Comparison of ENCODE assay signal across 8 mouse cellular contexts in the genomic region with DNA sequence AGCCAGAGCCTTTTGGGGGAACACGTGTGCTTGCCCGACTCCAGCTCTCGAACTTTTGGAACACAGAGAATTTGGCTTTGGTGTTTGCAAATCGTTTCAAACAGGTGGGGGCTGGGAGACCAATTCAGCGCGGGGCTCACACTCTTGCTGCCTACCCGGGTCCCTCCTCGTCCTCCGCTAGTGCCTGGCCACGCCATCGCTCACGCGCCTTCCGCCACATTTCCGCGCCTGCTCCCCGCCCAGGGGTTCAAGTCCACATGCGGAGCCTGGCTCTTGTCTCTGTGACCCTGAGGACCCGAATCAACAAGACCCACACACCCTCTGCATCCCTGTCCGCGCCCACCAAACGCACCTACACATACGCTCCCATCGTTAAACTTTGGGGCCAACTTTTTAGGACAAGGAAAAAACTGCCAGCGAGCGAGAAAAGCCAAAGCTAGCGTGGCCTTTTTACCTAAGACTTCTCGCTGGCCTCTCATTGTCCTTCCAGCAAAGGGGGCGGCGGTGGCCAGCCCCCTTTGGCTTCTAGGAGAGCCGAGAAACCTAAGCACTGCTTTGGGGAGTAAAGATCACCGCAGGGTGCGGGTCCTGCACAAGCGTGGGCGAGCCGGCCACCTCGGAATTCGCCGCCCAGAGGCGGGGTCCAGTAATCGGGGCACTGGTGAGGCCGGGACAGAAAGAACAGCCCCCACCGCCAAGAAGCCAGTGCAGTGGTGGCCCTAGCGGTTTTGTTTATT. TPM values are rescaled to one million over a fixed set of nuclear protein-coding genes. Genes with fewer than 3 reads are reported as not detected.
A peak's percentile ranks its signal among the peaks of the same experiment; 100 is the strongest.
DNase-seq lines count a peak whose midpoint lies in the region; ATAC-seq lines count a peak whose summit lies in the region.

No protein-coding gene starts in this region.

- no peaks in the 10 kb centered on the region for H3K27me3 ChIP-seq in heart, embryonic 16.5 days (ENCODE audit: control insufficient read depth, insufficient read depth, low read length)
- H3K27me3 ChIP-seq in limb, embryonic 12.5 days, result 0 out of 2 replicates have a peak, but pooled peaks cover 5% of the 10 kb centered on the region
- no peaks in the 10 kb centered on the region for H3K27me3 ChIP-seq in midbrain, embryonic 15.5 days (replicated peaks)

- peak overlapping the region; percentile 88 for H3K4me3 ChIP-seq in heart, embryonic 16.5 days (ENCODE audit: low read length)
- H3K4me3 ChIP-seq in limb, embryonic 12.5 days (replicated peaks), result peak overlapping the region; percentile 82
- H3K4me3 ChIP-seq in midbrain, embryonic 15.5 days, result peak overlapping the region; percentile 82

- peak overlapping the region; percentile 75 for H3K9ac ChIP-seq in heart, embryonic 16.5 days (ENCODE audit: low read length)
- peak overlapping the region; percentile 87 for H3K9ac ChIP-seq in limb, embryonic 12.5 days (replicated peaks)
- H3K9ac ChIP-seq in midbrain, embryonic 15.5 days, result peak overlapping the region; percentile 35

- under 1% methylated on average over 44 of the region's 44 CpGs for WGBS in heart, embryonic 16.5 days
- WGBS in limb, embryonic 12.5 days, result under 1% methylated on average over 44 of the region's 44 CpGs
- 0% methylated on average over 44 of the region's 44 CpGs for WGBS in midbrain, embryonic 15.5 days

- no peak for DNase-seq in frontal cortex, postnatal 14 days (ENCODE audit: low spot score in 2 of 2)
- DNase-seq in R1 (ENCODE audit: low read depth, low spot score), result peak; percentile 59
- peak; percentile 66 for DNase-seq in embryo, embryonic 11 days
- no peak for DNase-seq in frontal cortex, postnatal 25 days (ENCODE audit: low spot score in 2 of 2)

- H3K4me1 ChIP-seq in heart, embryonic 16.5 days (ENCODE audit: control insufficient read depth, insufficient read depth, low read length), result peaks cover 13% of the 10 kb centered on the region
- H3K4me1 ChIP-seq in limb, embryonic 12.5 days (replicated peaks), result peaks cover 26% of the 10 kb centered on the region
- H3K4me1 ChIP-seq in midbrain, embryonic 15.5 days, result peaks cover 26% of the 10 kb centered on the region

- H3K9me3 ChIP-seq in heart, embryonic 16.5 days (replicated peaks; ENCODE audit: control insufficient read depth, low read length), result peaks cover 4% of the 10 kb centered on the region; the same call in 1 of the 2 replicates
- peaks cover 17% of the 10 kb centered on the region; the same call in 1 of the 2 replicates for H3K9me3 ChIP-seq in limb, embryonic 12.5 days
- no peaks in the 10 kb centered on the region for H3K9me3 ChIP-seq in midbrain, embryonic 15.5 days

- peak overlapping the region; percentile 70 for H3K4me2 ChIP-seq in heart, embryonic 16.5 days (ENCODE audit: low read depth, low read length)
- H3K4me2 ChIP-seq in limb, embryonic 12.5 days, result peak overlapping the region; percentile 86
- H3K4me2 ChIP-seq in midbrain, embryonic 15.5 days, result peak overlapping the region; percentile 97

- peak overlapping the region; percentile 89 for H3K27ac ChIP-seq in heart, embryonic 16.5 days (ENCODE audit: low read length)
- peak overlapping the region; percentile 99 for H3K27ac ChIP-seq in limb, embryonic 12.5 days
- H3K27ac ChIP-seq in midbrain, embryonic 15.5 days, result peak overlapping the region; percentile 17; the same call in 1 of the 2 replicates

- ATAC-seq in frontal cortex, adult (ENCODE audit: low TSS enrichment), result peak; percentile 15; the same call in 1 of the 2 replicates
- ATAC-seq in heart, embryonic 16.5 days (replicated peaks; ENCODE audit: extremely low read depth, insufficient read depth, low FRiP score), result peak; percentile 56
- peak; percentile 52 for ATAC-seq in limb, embryonic 12.5 days (ENCODE audit: insufficient number of reproducible peaks, insufficient read depth, low FRiP score, low TSS enrichment, low read depth)
- ATAC-seq in midbrain, embryonic 15.5 days (replicated peaks), result peak; percentile 80

- no peaks in the 10 kb centered on the region for H3K36me3 ChIP-seq in heart, embryonic 16.5 days (ENCODE audit: control insufficient read depth, insufficient read depth)
- peaks cover 5% of the 10 kb centered on the region; the same call in 1 of the 2 replicates for H3K36me3 ChIP-seq in limb, embryonic 12.5 days
- H3K36me3 ChIP-seq in midbrain, embryonic 15.5 days (replicated peaks), result no peaks in the 10 kb centered on the region

RNA-seq across cellular contexts. Expression of gene Magi1, which starts 0.5 kb away (rescaled TPM):
- 6.3 and 7.2 TPM in 2 replicates for polyA plus RNA-seq in heart, embryonic 16.5 days (2015; fragmentation: Nextera tagmentation; extraction: Ambion mirVana)
- 17.1 and 18.5 TPM in 2 replicates for polyA plus RNA-seq in limb, embryonic 12.5 days (2016; fragmentation: Nextera tagmentation; extraction: Ambion mirVana)
- polyA plus RNA-seq in midbrain, embryonic 15.5 days (2015; fragmentation: Nextera tagmentation; extraction: Ambion mirVana), result 35.0 and 38.2 TPM in 2 replicates

Comparison
In these comparisons a context has a peak if more than half of its experiments do, and no peak if none do; other contexts are left out.
1. ATAC-seq: peak in every context shown above with its lines; median percentile 80 in midbrain, embryonic 15.5 days; 56 in heart, embryonic 16.5 days; 52 in limb, embryonic 12.5 days; 15 in frontal cortex, adult.
2. DNase-seq: peak in R1 (single experiment) and embryo, embryonic 11 days (single experiment); none in frontal cortex, postnatal 14 days (0 of 2) and frontal cortex, postnatal 25 days (0 of 2).
3. H3K27ac ChIP-seq: peak in every context shown above with its lines; median percentile 99 in limb, embryonic 12.5 days; 89 in heart, embryonic 16.5 days; 17 in midbrain, embryonic 15.5 days.
4. H3K9ac ChIP-seq: peak in every context shown above with its lines; median percentile 87 in limb, embryonic 12.5 days; 75 in heart, embryonic 16.5 days; 35 in midbrain, embryonic 15.5 days.
5. Peak in every context shown above with its lines, with median percentiles within 50 percentile points of each other: H3K4me2 ChIP-seq and H3K4me3 ChIP-seq.